Mouse (Mus musculus) heart, embryonic 14.5 days (tissue): ENCODE measurements at regions not wholly inside any gene's neighbourhood (a gene's known extent, or its start where the extent isn't known, plus 50 kb on each side); places are given as distances from the start of the nearest gene placed in this dataset.
A peak's percentile ranks its signal among the peaks of the same experiment; 100 is the strongest.

Experiments used
- ATAC-seq: fragments of 200-750 bp; cut with Nextera tagmentation; 2 replicates; pipeline ENCODE4 v1.8.0; 2017; ENCODE audit warnings: low read depth, moderate TSS enrichment; ENCODE audit not compliant: insufficient number of reproducible peaks, insufficient read depth, low FRiP score
- H3K27ac ChIP-seq, 2 experiments: fragments of 200-500 bp in 1 of 2; fragments of 300-500 bp in 1 of 2; sonication (generic) in 1 of 2; replicated peaks in 1 of 2; 2 replicates each; pipeline ENCODE4 v1.5.1; 2012 to 2014; ENCODE audit warnings: low read depth in 2 of 2, low read length in 2 of 2, control low read depth in 1 of 2, mild to moderate bottlenecking in 1 of 2, mixed read lengths in 1 of 2; ENCODE audit not compliant: control insufficient read depth in 1 of 2, insufficient read depth in 1 of 2
- H3K27me3 ChIP-seq: fragments of 300-500 bp; sonication (generic); 2 replicates; pipeline ENCODE4 v1.6.1; 2014; ENCODE audit warnings: mild to moderate bottlenecking, low read length, control low read depth; ENCODE audit not compliant: control insufficient read depth, insufficient read depth
- H3K36me3 ChIP-seq: fragments of 300-500 bp; sonication (generic); 2 replicates; pipeline ENCODE4 v1.6.1; 2014; ENCODE audit warnings: mild to moderate bottlenecking, control low read depth, low read length, mixed read lengths; ENCODE audit not compliant: control insufficient read depth, insufficient read depth
- H3K4me1 ChIP-seq, 2 experiments: fragments of 200-500 bp in 1 of 2; fragments of 300-500 bp in 1 of 2; sonication (generic) in 1 of 2; 2 replicates each; pipeline ENCODE4 v1.6.1; 2012 to 2014; ENCODE audit warnings: low read length in 2 of 2, control low read depth in 1 of 2, mixed read lengths in 1 of 2; ENCODE audit not compliant: control insufficient read depth in 2 of 2, insufficient read depth in 2 of 2
- H3K4me2 ChIP-seq: fragments of 300-500 bp; sonication (generic); 2 replicates; pipeline ENCODE4 v1.6.1; 2014; ENCODE audit warnings: mild to moderate bottlenecking, low read length
- H3K4me3 ChIP-seq, 2 experiments: fragments of 200-500 bp in 1 of 2; fragments of 300-500 bp in 1 of 2; sonication (generic) in 1 of 2; 2 replicates each; pipeline ENCODE4 v1.5.1; 2012 to 2014; ENCODE audit warnings: low read length in 2 of 2, mild to moderate bottlenecking in 2 of 2, control low read depth in 1 of 2, low read depth in 1 of 2, moderate library complexity in 1 of 2; ENCODE audit not compliant: control insufficient read depth in 1 of 2, insufficient read depth in 1 of 2
- H3K9ac ChIP-seq: fragments of 300-500 bp; sonication (generic); 2 replicates; pipeline ENCODE4 v1.6.1; 2014; ENCODE audit warnings: mild to moderate bottlenecking, low read length
- H3K9me3 ChIP-seq: fragments of 300-500 bp; sonication (generic); 2 replicates; pipeline ENCODE4 v1.6.1; 2016; ENCODE audit warnings: low read length, control low read depth; ENCODE audit not compliant: control insufficient read depth
- WGBS: fragments of 180-500 bp; shearing (Covaris S2); extraction: QIAGEN DNeasy Blood & Tissue Kit; methylation state at CpG from one replicate; pipeline ENCODE4 v1.1.7; 2014; 5-methylcytosine and 5-hydroxymethylcytosine counted together

DNA sequence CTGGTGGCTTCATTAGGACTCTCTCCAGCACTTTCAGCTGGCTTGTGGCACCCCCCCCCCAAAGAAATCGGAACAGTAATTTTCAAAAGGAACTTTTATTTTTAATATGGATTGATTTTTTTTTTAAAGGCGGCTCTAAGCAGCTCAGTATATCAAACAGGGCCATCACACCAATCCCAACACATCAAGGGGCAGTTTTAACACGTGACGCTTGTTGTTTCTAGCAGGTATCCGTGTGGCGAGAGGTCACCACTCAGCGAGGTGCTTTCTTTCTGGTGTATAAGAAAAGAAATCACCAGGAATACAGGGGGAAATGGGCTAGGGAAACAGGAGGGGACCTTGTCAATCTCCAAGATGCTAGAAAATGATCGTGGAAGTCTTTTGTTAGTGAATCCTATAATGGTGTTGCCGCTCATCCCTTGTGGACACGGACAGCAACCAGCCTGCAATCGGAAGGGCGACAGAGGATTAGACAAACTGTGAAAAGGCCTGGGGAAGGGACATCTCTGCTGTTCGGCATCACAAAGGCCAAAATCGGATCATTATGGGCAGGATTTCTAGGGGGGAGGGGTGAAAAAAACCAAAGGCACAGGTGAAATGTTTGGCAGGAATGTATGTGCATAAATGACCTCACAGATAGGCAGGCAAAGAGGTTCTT, 503.7 kb upstream of the Atp11b start:
- no peak overlapping the region for H3K4me3 ChIP-seq
- H3K9ac ChIP-seq: no peak overlapping the region
- H3K9me3 ChIP-seq: no peaks in the 10 kb centered on the region
- WGBS: 76% methylated on average over 14 of the region's 14 CpGs
- ATAC-seq: no peak
- no peak overlapping the region for H3K4me2 ChIP-seq
- no peaks in the 10 kb centered on the region for H3K36me3 ChIP-seq
- peaks cover 0 to 2% of the 10 kb centered on the region in 2 experiments; a peak in 1 of 4 replicates for H3K4me1 ChIP-seq
- no peak overlapping the region for H3K27ac ChIP-seq
- no peaks in the 10 kb centered on the region for H3K27me3 ChIP-seq

DNA sequence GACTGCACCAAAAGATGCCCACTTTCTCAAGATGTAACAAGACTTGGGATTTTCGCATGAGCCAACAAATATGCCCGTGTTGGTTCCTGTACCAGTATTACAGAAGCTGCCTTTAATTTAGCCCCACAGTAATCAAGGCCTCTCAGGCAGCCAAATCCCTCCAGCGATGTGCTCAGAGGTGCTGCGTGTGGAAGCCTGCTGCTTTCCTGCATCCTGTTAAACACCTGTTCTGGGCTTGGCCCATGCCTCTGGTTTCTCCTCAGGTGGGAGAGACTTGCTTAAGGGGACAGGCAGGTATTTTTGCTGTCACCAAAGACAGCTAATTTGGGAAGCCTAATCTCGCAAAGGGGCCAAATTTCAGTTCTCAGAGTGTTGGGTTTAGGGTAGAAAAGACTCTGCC, 500.0 kb upstream of the Atp11b start:
- H3K9ac ChIP-seq: no peak overlapping the region

GRCm38 (mm10) chr3:35260936-35261335, 493.0 kb upstream of the Atp11b start:
- no peak overlapping the region for H3K9ac ChIP-seq
- H3K9me3 ChIP-seq: no peaks in the 10 kb centered on the region
- H3K4me2 ChIP-seq: no peak overlapping the region
- no peak for ATAC-seq
- no peaks in the 10 kb centered on the region for H3K36me3 ChIP-seq
- no peak overlapping the region for H3K4me3 ChIP-seq
- no peak overlapping the region for H3K27ac ChIP-seq
- H3K4me1 ChIP-seq: no peaks in the 10 kb centered on the region
- 76% methylated on average over 6 of the region's 6 CpGs for WGBS
- no peaks in the 10 kb centered on the region for H3K27me3 ChIP-seq

More for the DNA sequence above, 500.0 kb upstream of the Atp11b start:
- Histone ChIP-seq H3K27ac (no peak overlapping the region), H3K36me3 (no peaks in the 10 kb centered on the region), H3K4me2 (no peak overlapping the region), H3K9me3 (no peaks in the 10 kb centered on the region), H3K4me1 (peaks cover 0 to 2% of the 10 kb centered on the region in 2 experiments; a peak in 1 of 4 replicates), H3K4me3 (no peak overlapping the region), H3K27me3 (no peaks in the 10 kb centered on the region)
- WGBS: 55% methylated on average over 5 of the region's 5 CpGs
- no peak for ATAC-seq

DNA sequence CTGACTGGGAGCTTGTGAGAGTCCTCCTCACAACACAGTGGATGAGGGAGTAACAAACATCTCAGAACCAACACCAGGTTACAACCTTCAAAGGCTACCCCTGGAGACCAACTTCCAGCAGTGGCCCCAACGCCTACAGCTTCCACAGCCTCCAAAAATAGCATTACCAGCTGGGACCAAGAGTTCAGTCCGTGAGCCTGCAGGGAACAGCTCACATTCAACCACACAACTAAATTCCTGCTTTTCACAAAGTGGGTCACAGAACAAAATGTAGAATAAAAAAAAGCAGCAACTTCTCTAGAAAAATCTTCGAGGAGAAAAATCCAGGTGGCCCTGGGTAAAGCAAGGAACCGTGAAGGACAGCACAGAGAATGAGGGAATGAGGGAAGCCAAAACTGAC, 485.0 kb upstream of the Atp11b start:
- Histone ChIP-seq H3K9ac (no peak overlapping the region), H3K4me3 (no peak overlapping the region), H3K4me1 (peaks cover 15 to 18% of the 10 kb centered on the region in 2 experiments), H3K4me2 (no peak overlapping the region), H3K27me3 (no peaks in the 10 kb centered on the region), H3K36me3 (no peaks in the 10 kb centered on the region), H3K27ac (0 out of 4 replicates have a peak overlapping the region, but pooled peaks of 1 of the 2 experiments have one; percentile 16), H3K9me3 (no peaks in the 10 kb centered on the region)
- WGBS: 37% methylated on average over 4 of the region's 4 CpGs
- ATAC-seq: no peak

- Histone ChIP-seq H3K36me3 (no peaks in the 10 kb centered on the region), H3K4me2 (no peak overlapping the region), H3K9me3 (no peaks in the 10 kb centered on the region), H3K27ac (no peak overlapping the region), H3K4me1 (peaks cover 15 to 18% of the 10 kb centered on the region in 2 experiments), H3K9ac (no peak overlapping the region), H3K4me3 (no peak overlapping the region), H3K27me3 (no peaks in the 10 kb centered on the region)
- ATAC-seq: no peak
- WGBS: 67% methylated on average over 7 of the region's 7 CpGs
Observed at GRCm38 (mm10) chr3:35269977-35270880, 483.7 kb upstream of the Atp11b start.

DNA sequence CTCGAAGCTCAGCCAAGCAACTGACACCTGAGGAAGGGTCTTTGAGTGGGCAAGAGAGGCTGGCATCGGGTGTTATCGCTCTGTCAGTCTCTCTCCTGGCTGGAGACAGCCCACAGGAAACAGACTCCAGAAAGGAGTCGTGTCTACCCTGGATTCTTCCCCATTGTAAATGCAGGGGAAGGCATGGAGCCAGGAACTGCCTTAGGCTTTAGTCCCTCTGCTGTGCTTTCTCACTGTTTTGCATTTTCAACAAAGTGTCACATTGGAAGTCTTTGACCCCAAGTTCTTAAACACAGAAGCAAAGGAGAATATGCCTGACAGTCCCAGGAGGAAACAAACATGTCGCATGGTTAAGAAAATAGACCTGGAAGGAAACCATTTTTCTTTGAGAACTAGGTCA, 480.4 kb upstream of the Atp11b start:
- Histone ChIP-seq H3K4me1 (peaks cover 13 to 14% of the 10 kb centered on the region in 2 experiments), H3K4me3 (no peak overlapping the region), H3K27me3 (no peaks in the 10 kb centered on the region), H3K9ac (no peak overlapping the region), H3K36me3 (no peaks in the 10 kb centered on the region), H3K27ac (no peak overlapping the region), H3K9me3 (no peaks in the 10 kb centered on the region), H3K4me2 (no peak overlapping the region)
- WGBS: 34% methylated on average over 5 of the region's 5 CpGs
- ATAC-seq: no peak

DNA sequence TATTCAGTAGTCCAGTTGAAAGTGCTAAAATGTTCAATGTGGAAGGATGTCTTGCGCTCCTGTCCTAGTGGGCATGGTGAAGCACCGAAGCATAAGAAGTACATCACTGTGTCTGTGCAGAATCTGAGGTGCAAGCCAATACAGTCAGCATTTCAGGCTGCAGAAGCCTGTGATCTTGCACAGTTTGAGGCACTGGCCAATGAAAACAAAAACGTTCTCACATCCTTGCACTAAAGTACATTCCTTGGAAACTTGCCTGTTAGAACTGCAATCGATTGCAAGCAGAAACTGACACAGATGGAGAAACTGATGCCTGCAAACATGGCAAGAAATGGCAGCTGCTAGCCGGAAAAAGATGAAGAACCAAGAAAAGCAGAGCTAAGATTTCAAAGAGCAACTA, 472.9 kb upstream of the Atp11b start:
- no peak for ATAC-seq
- no peaks in the 10 kb centered on the region for H3K4me1 ChIP-seq
- H3K27me3 ChIP-seq: no peaks in the 10 kb centered on the region
- H3K4me3 ChIP-seq: no peak overlapping the region
- H3K9ac ChIP-seq: no peak overlapping the region
- 63% methylated on average over 5 of the region's 5 CpGs for WGBS
- H3K36me3 ChIP-seq: no peaks in the 10 kb centered on the region
- H3K4me2 ChIP-seq: no peak overlapping the region
- no peaks in the 10 kb centered on the region for H3K9me3 ChIP-seq
- no peak overlapping the region for H3K27ac ChIP-seq
